Mouse (Mus musculus) urinary bladder, postnatal 36 days (tissue): ENCODE data around the gene Btla.

Experiments used
- DNase-seq, 2 experiments: peaks; one replicate each; pipeline ENCODE4 v3.0.0; 2022; ENCODE audit warnings: low spot score in 2 of 2, mixed read lengths in 1 of 2

The Btla gene

DNA sequence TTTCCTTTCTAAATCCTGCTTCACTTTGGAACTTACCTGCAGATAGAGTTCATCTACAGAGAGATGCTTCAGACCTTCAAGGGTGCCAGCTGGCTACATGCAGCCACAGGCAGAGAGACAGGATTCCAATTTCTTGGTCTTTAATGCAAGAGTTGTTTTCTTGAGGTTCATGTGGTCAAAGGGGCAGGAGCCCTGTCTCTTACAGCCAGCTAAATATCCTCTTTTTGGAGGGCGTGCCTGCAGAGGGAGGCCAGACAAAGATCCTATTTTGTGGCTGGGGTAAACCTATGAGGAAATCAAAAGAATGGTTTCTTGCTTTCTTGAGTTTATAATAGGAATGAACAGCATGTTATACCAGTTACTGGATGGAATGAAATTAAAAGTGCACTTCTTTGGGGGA, 33.5 kb downstream of the Btla start:
- DNase-seq = no peak

DNA sequence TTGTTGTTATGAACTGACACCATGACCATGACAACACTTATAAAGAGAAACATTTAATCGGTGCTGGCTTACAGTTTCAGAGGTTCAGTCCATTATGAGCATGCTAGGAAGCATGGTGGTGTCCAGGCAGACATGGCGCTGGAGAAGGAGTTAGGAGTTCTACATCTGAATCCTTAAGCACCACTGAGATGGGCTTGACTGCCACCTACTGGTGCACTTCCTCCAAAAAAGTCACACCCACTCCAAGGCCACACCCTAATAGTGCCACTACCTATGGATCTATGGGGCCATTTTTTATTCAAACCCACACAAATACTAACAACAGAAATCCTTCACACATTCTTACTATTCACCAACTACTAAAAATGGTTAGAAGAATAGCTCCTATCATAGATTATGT, 35.5 kb downstream of the Btla start:
- DNase-seq = no peak

DNA sequence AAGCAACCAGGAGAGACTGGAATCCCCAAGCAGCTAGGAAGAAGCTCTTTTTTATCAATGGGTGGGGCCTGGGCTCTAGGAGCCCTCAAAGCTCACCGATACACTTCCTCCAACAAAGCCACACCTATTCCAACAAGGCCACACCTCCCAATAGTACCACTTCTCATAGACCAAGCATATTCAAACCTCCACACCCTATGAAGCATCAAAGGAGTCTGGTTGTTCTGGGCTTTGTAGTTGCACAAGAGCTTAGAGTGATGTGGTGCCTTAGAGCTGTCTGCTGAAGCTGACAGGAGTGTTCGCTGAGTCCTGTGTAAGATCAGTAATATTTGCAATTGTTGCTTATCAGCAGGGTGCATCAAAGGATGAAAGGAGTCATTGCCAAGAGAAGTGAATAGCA, 37.2 kb downstream of the Btla start:
- no peak for DNase-seq

DNA sequence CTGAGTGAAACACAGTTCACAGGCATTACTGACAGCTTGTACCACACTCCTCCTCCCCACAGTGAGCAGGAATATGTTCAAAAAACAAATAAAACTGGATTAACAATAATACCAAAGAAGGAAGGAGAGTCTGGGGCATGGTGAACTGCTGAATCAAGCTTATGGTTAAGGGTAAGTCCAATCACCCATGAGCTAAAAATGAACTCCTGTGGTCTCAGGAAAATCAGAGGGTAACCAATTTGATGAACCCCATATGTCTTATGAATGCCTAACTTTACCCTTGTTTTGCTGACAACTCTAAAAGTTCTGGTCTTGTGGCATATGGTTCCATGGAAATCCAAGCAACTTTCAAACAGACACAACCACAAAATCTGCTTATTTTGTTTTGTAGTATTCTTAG, 37.9 kb downstream of the Btla start:
- no peak for DNase-seq

DNA sequence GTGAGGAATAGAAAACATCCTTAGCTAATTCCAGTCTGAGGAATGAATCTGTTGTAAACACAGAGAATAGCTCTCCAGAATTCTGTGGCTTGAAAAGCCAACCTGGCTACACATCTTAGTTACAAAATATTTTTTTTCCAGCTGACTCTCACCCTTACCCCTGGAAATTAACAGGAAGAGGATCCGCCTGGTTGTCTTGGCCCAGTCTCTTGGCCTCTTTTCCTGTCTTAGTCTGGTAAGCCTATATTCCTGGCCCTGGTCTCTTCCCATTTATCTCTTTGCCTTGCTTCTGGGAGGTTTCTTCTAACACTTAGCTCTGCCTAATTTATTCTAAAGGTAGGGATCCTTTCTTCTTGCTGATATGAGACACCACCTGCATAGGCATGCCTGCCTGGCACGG, 45.8 kb downstream of the Btla start:
- DNase-seq = no peak

DNA sequence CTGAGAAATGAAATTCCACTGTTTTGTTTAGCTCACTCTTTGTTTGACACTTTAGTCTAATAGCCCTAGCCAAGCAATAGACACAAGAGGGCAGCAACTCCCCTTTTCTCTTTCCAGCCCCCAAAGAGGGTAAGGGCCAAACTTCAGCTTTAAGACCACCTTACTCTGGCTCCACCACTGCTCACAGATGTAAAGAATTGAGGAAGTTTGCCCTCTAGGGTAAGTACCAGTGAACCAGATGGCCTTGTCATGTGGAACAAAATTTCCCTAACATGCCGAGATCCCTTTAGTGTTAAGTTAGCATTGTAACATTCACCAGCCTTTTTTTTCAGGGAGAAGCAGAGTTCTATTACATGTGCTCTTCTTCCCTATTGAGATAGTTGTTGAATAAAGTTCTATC, 59.0 kb downstream of the Btla start:
- DNase-seq = no peak

DNA sequence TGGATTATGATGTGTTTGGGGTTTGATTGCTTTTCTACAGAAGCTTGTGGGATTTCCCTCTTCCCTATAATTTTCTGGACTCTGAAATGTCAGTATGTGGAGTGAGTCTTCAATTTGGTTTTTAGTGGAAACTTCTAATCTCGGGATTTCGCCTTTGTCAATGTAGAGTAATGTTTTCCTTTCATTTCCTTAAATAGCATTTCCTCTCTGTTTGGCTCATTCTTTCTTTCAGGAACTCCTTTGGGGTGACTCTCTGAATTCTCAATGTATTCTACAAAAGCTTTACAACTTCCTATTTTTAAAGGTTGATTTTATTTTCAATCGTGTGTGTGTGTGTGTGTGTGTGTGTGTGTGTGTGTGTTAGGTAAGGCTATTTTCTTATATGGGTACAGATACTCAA, 73.7 kb downstream of the Btla start:
- no peak for DNase-seq
